Comparison of ENCODE assay signal across 12 mouse cellular contexts in the genomic region with DNA sequence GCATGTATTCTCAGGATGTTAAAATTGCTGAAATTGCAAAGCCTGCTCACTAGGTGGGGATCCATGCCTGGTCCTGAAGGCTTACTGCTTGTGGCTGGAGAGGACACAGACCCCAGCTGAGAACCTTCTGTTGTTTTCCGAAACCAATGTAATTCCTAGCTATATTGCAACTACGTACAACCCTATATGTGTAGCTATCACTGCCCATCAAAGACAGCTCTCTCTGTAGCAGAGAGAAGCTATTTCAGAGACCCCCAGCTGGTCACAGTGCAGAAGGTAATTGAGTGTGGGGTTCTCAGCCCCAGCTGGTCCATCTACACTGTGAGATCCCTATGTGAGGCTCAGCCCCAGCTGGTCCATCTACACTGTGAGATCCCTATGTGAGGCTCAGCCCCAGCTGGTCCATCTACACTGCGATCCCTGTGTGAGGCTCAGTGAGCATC. TPM values are rescaled to one million over a fixed set of nuclear protein-coding genes. Genes with fewer than 3 reads are reported as not detected.
DNase-seq lines count a peak whose midpoint lies in the region; ATAC-seq and TF ChIP-seq lines count a peak whose summit lies in the region.
"Had no signal": no experiment of that assay in that cellular context is flagged by ENCODE, and none has a peak within 500 bp of the region (broad histone marks: within the 10 kb centered on the region; RNA-seq: fewer than 3 reads in every experiment).

No protein-coding gene starts in this region.

- no peak for ATAC-seq in kidney, postnatal 0 days (replicated peaks; ENCODE audit: low FRiP score, low read depth)
- ATAC-seq in midbrain, embryonic 14.5 days (ENCODE audit: low FRiP score, low TSS enrichment), result no peak
- no peak for ATAC-seq in midbrain, embryonic 11.5 days (ENCODE audit: low FRiP score)

- DNase-seq in kidney, postnatal 0 days (ENCODE audit: low spot score), result peak; percentile 36
- no peak for DNase-seq in kidney, adult 8-10 months
- peak; percentile 34 for DNase-seq in midbrain, embryonic 14.5 days
- no peak for DNase-seq in midbrain, embryonic 11.5 days (ENCODE audit: low spot score, missing footprints)
- DNase-seq in cerebellum, postnatal 14 days, result peak; percentile 54 to 63
- DNase-seq in lung, postnatal 4 days, result peak; percentile 23 to 75
- no peak for DNase-seq in layer of hippocampus, adult 8-10 months (ENCODE audit: low spot score in 2 of 2)
- DNase-seq: kidney, postnatal 36 days; right cerebral cortex, postnatal 14 days had no signal

- H3K4me1 ChIP-seq in kidney, postnatal 0 days (replicated peaks; ENCODE audit: insufficient read depth, low read length), result no peaks in the 10 kb centered on the region
- H3K4me1 ChIP-seq in midbrain, embryonic 14.5 days (ENCODE audit: control insufficient read depth, insufficient read depth, low read length), result no peaks in the 10 kb centered on the region
- H3K4me1 ChIP-seq in midbrain, embryonic 11.5 days (ENCODE audit: control insufficient read depth, insufficient read depth, low read length), result no peaks in the 10 kb centered on the region
- H3K4me1 ChIP-seq: embryonic facial prominence, embryonic 15.5 days; heart, embryonic 10.5 days had no signal

- 83% methylated on average over 3 of the region's 3 CpGs for WGBS in kidney, postnatal 0 days
- WGBS in midbrain, embryonic 14.5 days, result 89% methylated on average over 3 of the region's 3 CpGs
- WGBS in midbrain, embryonic 11.5 days, result 90% methylated on average over 3 of the region's 3 CpGs

- no peaks in the 10 kb centered on the region for H3K9me3 ChIP-seq in kidney, postnatal 0 days (replicated peaks; ENCODE audit: low read length)
- H3K9me3 ChIP-seq in midbrain, embryonic 14.5 days (ENCODE audit: control insufficient read depth, low read length), result no peaks in the 10 kb centered on the region
- no peaks in the 10 kb centered on the region for H3K9me3 ChIP-seq in midbrain, embryonic 11.5 days (ENCODE audit: control insufficient read depth, low read length)
- H3K9me3 ChIP-seq: embryonic facial prominence, embryonic 15.5 days; heart, embryonic 10.5 days had no signal

- H3K9ac ChIP-seq in kidney, postnatal 0 days (ENCODE audit: low read depth, low read length), result no peak overlapping the region
- H3K9ac ChIP-seq in midbrain, embryonic 14.5 days (replicated peaks; ENCODE audit: low read length), result no peak overlapping the region
- no peak overlapping the region for H3K9ac ChIP-seq in midbrain, embryonic 11.5 days (ENCODE audit: low read length)
- H3K9ac ChIP-seq: embryonic facial prominence, embryonic 15.5 days had no signal

- no peak overlapping the region for H3K4me3 ChIP-seq in kidney, postnatal 0 days (replicated peaks; ENCODE audit: low read depth, low read length)
- no peak overlapping the region for H3K4me3 ChIP-seq in midbrain, embryonic 14.5 days (replicated peaks; ENCODE audit: low read depth, low read length)
- H3K4me3 ChIP-seq in midbrain, embryonic 11.5 days (ENCODE audit: low read depth, low read length), result no peak overlapping the region
- H3K4me3 ChIP-seq: embryonic facial prominence, embryonic 15.5 days; heart, embryonic 10.5 days had no signal

- H3K27me3 ChIP-seq in kidney, postnatal 0 days (ENCODE audit: insufficient read depth, low read length), result no peaks in the 10 kb centered on the region
- H3K27me3 ChIP-seq in midbrain, embryonic 14.5 days (ENCODE audit: control insufficient read depth, insufficient read depth, low read length), result no peaks in the 10 kb centered on the region
- no peaks in the 10 kb centered on the region for H3K27me3 ChIP-seq in midbrain, embryonic 11.5 days (ENCODE audit: control insufficient read depth, insufficient read depth, low read length)
- H3K27me3 ChIP-seq: embryonic facial prominence, embryonic 15.5 days had no signal

- no peaks in the 10 kb centered on the region for H3K36me3 ChIP-seq in kidney, postnatal 0 days (ENCODE audit: insufficient read depth, low read length)
- H3K36me3 ChIP-seq in midbrain, embryonic 14.5 days (ENCODE audit: control insufficient read depth, insufficient read depth, low read length), result no peaks in the 10 kb centered on the region
- no peaks in the 10 kb centered on the region for H3K36me3 ChIP-seq in midbrain, embryonic 11.5 days (ENCODE audit: control insufficient read depth, insufficient read depth, low read length)
- H3K36me3 ChIP-seq: embryonic facial prominence, embryonic 15.5 days; heart, embryonic 10.5 days had no signal

- peak; percentile 49 for TF ChIP-seq CTCF in kidney, postnatal 0 days (IDR thresholded peaks at IDR 0.05; ENCODE audit: low read depth)

- no peak overlapping the region for H3K4me2 ChIP-seq in kidney, postnatal 0 days (ENCODE audit: low read length)
- no peak overlapping the region for H3K4me2 ChIP-seq in midbrain, embryonic 14.5 days (ENCODE audit: low read length)
- no peak overlapping the region for H3K4me2 ChIP-seq in midbrain, embryonic 11.5 days
- H3K4me2 ChIP-seq: embryonic facial prominence, embryonic 15.5 days had no signal

- no peak overlapping the region for H3K27ac ChIP-seq in kidney, postnatal 0 days
- no peak overlapping the region for H3K27ac ChIP-seq in midbrain, embryonic 14.5 days (replicated peaks; ENCODE audit: low read depth, low read length)
- no peak overlapping the region for H3K27ac ChIP-seq in midbrain, embryonic 11.5 days (ENCODE audit: low read depth, low read length)
- H3K27ac ChIP-seq: embryonic facial prominence, embryonic 15.5 days; heart, embryonic 10.5 days; macrophage had no signal

RNA-seq across cellular contexts. Expression of a gene that starts 10.6 kb away (rescaled TPM):
- polyA plus RNA-seq in kidney, postnatal 0 days (2015; fragmentation: Nextera tagmentation; extraction: Ambion mirVana), result 8.5 and 9.2 TPM in 2 replicates
- 24.4 and 27.9 TPM in 2 replicates for polyA plus RNA-seq in midbrain, embryonic 14.5 days (2014; fragmentation: Nextera tagmentation; extraction: Ambion mirVana)
- 15.1 and 17.8 TPM in 2 replicates for polyA plus RNA-seq in midbrain, embryonic 11.5 days (2014; fragmentation: Nextera tagmentation; extraction: Ambion mirVana)
- 10 to 100 TPM; 28.3 to 45.0 (median 30.1) TPM for total RNA-seq in layer of hippocampus, adult 8-10 months (2022)

RNA-seq across cellular contexts. Expression of a gene that starts 28.3 kb away (rescaled TPM):
- 0.08 and 0.10 TPM in 2 replicates for polyA plus RNA-seq in kidney, postnatal 0 days (2015; fragmentation: Nextera tagmentation; extraction: Ambion mirVana)
- polyA plus RNA-seq in midbrain, embryonic 14.5 days (2014; fragmentation: Nextera tagmentation; extraction: Ambion mirVana), result 2.9 and 7.8 TPM in 2 replicates
- 0.12 and 0.20 TPM in 2 replicates for polyA plus RNA-seq in midbrain, embryonic 11.5 days (2014; fragmentation: Nextera tagmentation; extraction: Ambion mirVana)
- total RNA-seq in layer of hippocampus, adult 8-10 months (2022), result 10 to 100 TPM; 58.0 to 69.9 (median 64.4) TPM
- polyA plus RNA-seq: macrophage had no signal

Comparison
In these comparisons a context has a peak if more than half of its experiments do, and no peak if none do; other contexts are left out.
1. DNase-seq: peak in kidney, postnatal 0 days (single experiment), midbrain, embryonic 14.5 days (single experiment), cerebellum, postnatal 14 days (2 of 2) and lung, postnatal 4 days (2 of 2); none in kidney, adult 8-10 months (0 of 2), midbrain, embryonic 11.5 days (single experiment) and layer of hippocampus, adult 8-10 months (0 of 2).